ENCODE assay signal across 9 mouse cellular contexts in the genomic region with DNA sequence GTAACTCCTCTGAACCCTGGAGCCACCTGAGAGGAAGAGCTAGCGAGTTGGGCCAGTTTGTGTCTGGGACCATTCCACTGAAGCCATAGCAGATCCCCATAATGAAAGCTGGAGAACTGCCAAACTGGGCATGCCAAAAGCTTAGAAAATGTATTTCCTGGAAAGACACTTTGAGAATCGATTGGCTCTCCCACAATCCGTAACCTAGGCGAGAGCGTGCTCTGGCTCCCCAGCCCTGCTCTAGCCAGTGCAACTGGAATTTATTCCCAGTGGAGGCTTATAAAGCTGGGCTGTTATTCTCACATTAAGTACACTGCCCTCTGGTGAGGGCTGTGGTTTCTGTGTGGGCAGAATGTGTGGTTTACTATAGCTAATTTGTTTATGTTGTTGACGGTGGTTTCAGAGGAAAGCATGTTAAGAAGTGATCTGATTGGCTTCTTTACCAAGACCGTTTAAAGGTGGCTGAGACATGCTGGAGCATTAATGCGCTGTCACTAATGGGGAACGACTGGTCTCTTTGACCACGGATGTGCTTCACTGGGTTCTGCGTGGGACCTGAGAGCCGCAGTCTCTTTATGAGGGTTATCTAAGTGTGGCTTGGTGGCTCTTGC.
A peak's percentile ranks its signal among the peaks of the same experiment; 100 is the strongest.
DNase-seq lines count a peak whose midpoint lies in the region; ATAC-seq and TF ChIP-seq lines count a peak whose summit lies in the region.
"Had no signal": no experiment of that assay in that cellular context is flagged by ENCODE, and none has a peak within 500 bp of the region (broad histone marks: within the 10 kb centered on the region; RNA-seq: fewer than 3 reads in every experiment).

No protein-coding gene starts in this region.

- no peak; the same call in none of the 2 replicates for TF ChIP-seq CTCF in hindbrain, postnatal 0 days (IDR thresholded peaks at IDR 0.05; ENCODE audit: low read depth)
- TF ChIP-seq CTCF in embryonic fibroblast, embryonic 13.5 days (IDR thresholded peaks at IDR 0.05; ENCODE audit: borderline replicate concordance, insufficient read depth, low read length), result no peak

- H3K9ac ChIP-seq in hindbrain, postnatal 0 days (replicated peaks; ENCODE audit: low read length), result no peak overlapping the region
- H3K9ac ChIP-seq in hindbrain, embryonic 11.5 days (ENCODE audit: low read depth, low read length), result no peak overlapping the region

- peak; percentile 28 for DNase-seq in hindbrain, postnatal 0 days (ENCODE audit: low spot score)
- no peak for DNase-seq in hindbrain, embryonic 11.5 days (ENCODE audit: low spot score)
- peak; percentile 44 to 60 for DNase-seq in kidney, adult 8-10 months
- DNase-seq in lung, postnatal 36 days, result peak; percentile 55
- no peak for DNase-seq in cerebellum, adult 11-12 months
- DNase-seq in spleen, postnatal 4 days (ENCODE audit: low spot score in 2 of 2), result no peak
- DNase-seq: thymus, adult 2 months had no signal

- 72% methylated on average over 12 of the region's 12 CpGs for WGBS in hindbrain, postnatal 0 days
- WGBS in hindbrain, embryonic 11.5 days, result 89% methylated on average over 12 of the region's 12 CpGs

- no peak overlapping the region for H3K4me2 ChIP-seq in hindbrain, postnatal 0 days (ENCODE audit: low read depth, low read length)
- H3K4me2 ChIP-seq in hindbrain, embryonic 11.5 days (replicated peaks; ENCODE audit: low read depth, low read length), result no peak overlapping the region

- H3K27ac ChIP-seq in hindbrain, postnatal 0 days, result no peak overlapping the region
- H3K27ac ChIP-seq in hindbrain, embryonic 11.5 days (ENCODE audit: low read depth, low read length), result no peak overlapping the region
- H3K27ac ChIP-seq in embryonic fibroblast, embryonic 13.5 days (ENCODE audit: insufficient read depth, low read length), result peak overlapping the region; percentile 14; the same call in 1 of the 2 replicates

- ATAC-seq in hindbrain, postnatal 0 days, result no peak
- no peak for ATAC-seq in hindbrain, embryonic 11.5 days (ENCODE audit: low FRiP score)
- ATAC-seq in erythroid progenitor cell, adult 5-6 weeks (replicated peaks; ENCODE audit: low FRiP score, poor library complexity, severe bottlenecking), result no peak

- no peaks in the 10 kb centered on the region for H3K4me1 ChIP-seq in hindbrain, postnatal 0 days (ENCODE audit: insufficient read depth, low read length)
- H3K4me1 ChIP-seq in hindbrain, embryonic 11.5 days (replicated peaks; ENCODE audit: control insufficient read depth, insufficient read depth, low read length), result no peaks in the 10 kb centered on the region
- peaks cover 5% of the 10 kb centered on the region for H3K4me1 ChIP-seq in embryonic fibroblast, embryonic 13.5 days (ENCODE audit: control insufficient read depth, insufficient read depth, low read length)

- TF ChIP-seq POLR2A in embryonic fibroblast, embryonic 13.5 days (IDR thresholded peaks at IDR 0.05; ENCODE audit: low read depth, low read length), result no peak

- H3K36me3 ChIP-seq in hindbrain, postnatal 0 days (ENCODE audit: insufficient read depth, low read length), result no peaks in the 10 kb centered on the region
- H3K36me3 ChIP-seq in hindbrain, embryonic 11.5 days (ENCODE audit: control insufficient read depth, insufficient read depth, low read length), result no peaks in the 10 kb centered on the region

- H3K4me3 ChIP-seq in hindbrain, postnatal 0 days (ENCODE audit: low read length), result no peak overlapping the region
- H3K4me3 ChIP-seq in hindbrain, embryonic 11.5 days (ENCODE audit: low read depth, low read length), result no peak overlapping the region
- no peak overlapping the region for H3K4me3 ChIP-seq in embryonic fibroblast, embryonic 13.5 days (ENCODE audit: insufficient read depth, low read length)

- H3K9me3 ChIP-seq in hindbrain, postnatal 0 days (ENCODE audit: low read length), result no peaks in the 10 kb centered on the region
- H3K9me3 ChIP-seq in hindbrain, embryonic 11.5 days (ENCODE audit: control insufficient read depth, low read length), result no peaks in the 10 kb centered on the region

- H3K27me3 ChIP-seq in hindbrain, postnatal 0 days (ENCODE audit: insufficient read depth, low read length), result no peaks in the 10 kb centered on the region
- no peaks in the 10 kb centered on the region for H3K27me3 ChIP-seq in hindbrain, embryonic 11.5 days (ENCODE audit: control insufficient read depth, insufficient read depth, low read length)

Comparison
In these comparisons a context has a peak if more than half of its experiments do, and no peak if none do; other contexts are left out.
1. DNase-seq: peak in hindbrain, postnatal 0 days (single experiment), kidney, adult 8-10 months (2 of 2) and lung, postnatal 36 days (single experiment); none in hindbrain, embryonic 11.5 days (single experiment), cerebellum, adult 11-12 months (single experiment) and spleen, postnatal 4 days (0 of 2).